Mouse (Mus musculus) G1E-ER4 (cell line): ENCODE measurements around the gene Scpep1. TPM values are rescaled to one million over a fixed set of nuclear protein-coding genes. Genes with fewer than 3 reads are reported as not detected.

Experiments
- GATA1 ChIP-seq: IDR thresholded peaks from one replicate; pipeline ENCODE4 v1.8.0; 2012; ENCODE audit warnings: low read length, inconsistent platforms
- polyA plus RNA-seq: library from polyadenylated mRNA; stranded (reverse); fragments of >175 nt; gene quantifications from 2 replicates; pipeline ENCODE4 v1.2.3, GENCODE M21; 2012

Gene Scpep1
- polyA plus RNA-seq, 1 experiment = 0.62 TPM

DNA sequence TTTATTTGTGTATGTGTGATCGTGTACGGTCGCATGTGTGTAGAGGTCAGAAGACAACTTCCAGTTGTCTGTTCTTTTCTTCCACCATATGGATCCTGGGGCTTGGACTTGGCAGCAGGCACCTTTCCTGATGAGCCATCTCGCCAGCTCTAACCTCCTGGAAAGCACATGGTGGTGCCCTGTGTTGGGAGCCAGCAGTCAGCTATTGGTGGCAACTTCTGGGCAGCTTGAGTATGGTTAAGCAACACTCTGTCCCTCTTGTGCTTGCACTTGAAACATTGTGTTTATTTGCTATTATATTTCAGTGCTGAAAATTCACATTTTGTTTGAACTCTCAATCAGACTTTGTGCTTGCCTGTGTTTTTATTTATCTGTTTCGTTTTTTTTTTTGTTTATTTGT, 33.7 kb upstream of the Scpep1 start:
- TF ChIP-seq GATA1 = no peak

DNA sequence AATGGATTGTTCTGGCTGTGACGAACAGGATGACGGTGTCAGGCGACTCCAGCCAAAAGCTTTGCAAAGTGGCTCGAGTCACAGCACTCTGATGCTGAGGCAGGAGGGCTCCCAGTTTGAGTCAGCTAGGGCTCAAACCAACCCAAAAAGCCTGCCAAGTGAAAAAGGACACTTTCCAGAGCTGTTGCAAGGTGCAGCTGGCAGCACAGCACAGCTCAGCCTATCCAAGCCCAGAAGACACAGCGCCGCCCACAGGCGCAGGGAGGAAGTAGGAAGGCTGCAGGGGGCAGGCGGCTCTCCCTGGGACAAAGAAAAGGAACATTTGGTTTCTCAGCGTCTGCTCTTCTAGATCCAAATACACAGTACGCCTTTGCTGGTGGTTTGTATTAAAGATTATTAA, 31.4 kb upstream of the Scpep1 start:
- no peak for TF ChIP-seq GATA1

DNA sequence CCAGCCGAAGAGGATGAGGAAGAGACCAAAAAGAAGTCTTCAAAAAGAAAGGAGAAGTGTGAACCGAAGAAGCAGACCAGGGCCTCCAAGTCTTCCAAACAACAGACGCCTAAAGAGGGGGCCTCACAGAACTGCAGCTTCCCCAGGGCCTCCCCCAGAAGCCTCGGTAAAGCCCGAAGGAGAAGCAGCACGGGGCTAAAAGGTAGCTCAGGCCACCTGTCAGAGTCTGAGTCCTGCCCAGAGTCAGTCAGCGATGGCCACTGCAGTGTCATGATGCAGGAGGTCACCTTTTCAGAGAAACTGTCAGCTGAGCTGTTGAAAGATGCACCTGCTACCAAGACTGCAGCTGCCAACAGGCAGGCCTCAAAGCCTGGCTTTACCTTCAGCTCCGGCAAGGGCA, 26.1 kb upstream of the Scpep1 start:
- TF ChIP-seq GATA1 = no peak

DNA sequence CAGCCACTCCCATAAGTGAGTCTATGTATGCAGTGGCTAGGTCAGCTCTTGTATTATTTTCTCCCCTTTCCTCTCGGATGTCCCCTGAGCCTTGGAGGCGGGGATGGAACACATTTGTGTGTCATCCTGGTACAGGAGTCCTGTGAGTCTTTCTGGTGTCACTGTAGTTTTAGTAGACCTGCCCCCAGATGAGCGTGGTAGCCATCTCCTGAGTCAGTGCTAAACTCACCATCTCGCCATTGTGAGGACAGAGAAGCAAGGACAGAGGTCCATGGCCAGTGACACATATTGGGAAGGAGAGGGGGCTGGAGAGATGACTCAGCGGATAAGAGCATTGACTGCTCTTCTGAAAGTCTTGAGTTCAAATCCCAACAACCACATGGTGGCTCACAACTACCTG, 21.9 kb upstream of the Scpep1 start:
- no peak for TF ChIP-seq GATA1

DNA sequence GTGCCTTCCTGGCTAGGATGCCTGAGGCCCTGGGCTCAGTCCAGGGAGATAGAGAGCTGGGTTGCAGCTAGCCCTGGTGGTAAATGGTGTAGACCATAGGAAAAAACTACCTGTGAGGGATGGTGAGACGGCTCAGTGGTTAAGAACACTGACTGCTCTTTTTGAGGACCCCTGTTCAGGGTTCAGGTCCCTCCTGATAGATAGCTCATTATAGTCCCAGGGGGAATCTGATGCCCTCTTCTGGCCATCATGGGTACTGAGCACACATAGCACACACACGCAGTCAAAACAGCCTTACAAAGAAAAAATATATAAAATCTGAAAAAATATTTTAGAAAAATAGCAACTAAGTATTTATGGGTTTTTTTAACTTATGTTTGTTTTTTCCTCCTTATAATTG, 21.1 kb upstream of the Scpep1 start:
- no peak for TF ChIP-seq GATA1

DNA sequence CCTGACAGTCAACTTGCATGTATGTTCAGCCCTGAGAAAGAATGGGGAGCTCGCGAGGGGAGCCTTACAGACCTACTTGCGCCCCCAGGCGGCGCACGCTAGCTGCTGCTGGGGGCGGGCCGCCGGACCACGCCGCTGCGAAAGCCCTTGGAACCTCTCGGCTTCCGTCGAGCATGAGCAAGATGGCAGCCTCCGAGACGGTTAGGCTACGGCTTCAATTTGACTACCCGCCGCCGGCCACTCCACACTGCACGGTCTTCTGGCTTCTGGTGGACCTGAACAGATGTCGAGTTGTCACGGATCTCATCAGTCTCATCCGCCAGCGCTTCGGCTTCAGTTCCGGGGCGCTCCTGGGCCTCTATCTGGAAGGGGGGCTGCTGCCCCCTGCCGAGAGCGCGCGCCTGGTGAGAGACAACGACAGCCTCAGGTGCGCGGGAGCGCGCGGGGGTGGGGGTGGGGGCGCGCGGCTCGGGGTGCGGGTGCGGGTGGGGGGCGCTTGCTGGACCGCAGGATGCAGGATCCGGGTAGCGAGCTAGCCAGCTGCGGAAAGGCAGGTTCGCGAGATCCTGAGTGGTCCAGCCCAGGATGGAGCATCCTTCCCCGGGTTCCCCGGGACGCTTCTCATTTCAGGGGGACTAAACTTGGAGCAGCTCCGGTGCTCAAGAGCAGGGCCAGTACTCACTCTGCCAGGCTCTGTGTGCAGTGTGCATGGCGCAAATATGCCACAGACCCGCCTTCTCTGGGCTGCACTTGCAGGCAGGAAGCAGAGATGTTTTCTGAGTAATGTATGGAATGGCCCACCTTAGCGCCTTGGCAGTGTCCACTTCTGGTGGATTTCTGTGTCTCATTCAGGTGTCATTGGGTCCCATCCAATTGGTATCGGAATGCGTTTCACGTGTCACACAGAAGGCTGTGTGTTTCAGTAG, 18.8 kb upstream of the Scpep1 start:
- TF ChIP-seq GATA1 = no peak

DNA sequence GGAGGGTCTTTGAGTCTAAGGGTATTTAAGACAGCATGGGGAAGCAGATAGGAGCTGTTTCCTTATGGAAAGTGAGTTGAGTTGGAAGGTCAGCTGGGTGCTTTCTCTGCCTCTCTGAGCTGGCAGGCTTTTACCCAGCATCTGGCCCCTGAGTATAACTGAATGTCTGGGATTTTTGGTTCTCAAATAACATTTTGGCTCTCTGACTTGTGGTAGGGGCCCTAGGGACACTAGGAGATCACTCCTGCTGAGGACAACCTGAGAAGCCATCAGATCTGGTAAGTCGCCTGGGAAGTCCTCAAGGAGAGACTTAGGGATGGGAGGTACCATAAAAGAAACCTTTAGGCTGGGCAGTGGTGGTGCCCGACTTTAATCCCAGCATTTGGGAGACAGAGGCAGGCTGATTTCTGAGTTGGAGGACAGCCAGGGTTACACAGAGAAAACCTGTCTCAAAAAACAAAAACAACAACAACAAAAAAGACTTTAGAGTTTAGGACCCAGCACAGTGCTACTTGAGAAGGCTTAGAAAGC, 15.0 kb upstream of the Scpep1 start, which contains the start of gene Coil:
Gene Coil (plus strand): TSS at position 51 of the 531 bp plus-strand sequence.
- no peak for TF ChIP-seq GATA1

DNA sequence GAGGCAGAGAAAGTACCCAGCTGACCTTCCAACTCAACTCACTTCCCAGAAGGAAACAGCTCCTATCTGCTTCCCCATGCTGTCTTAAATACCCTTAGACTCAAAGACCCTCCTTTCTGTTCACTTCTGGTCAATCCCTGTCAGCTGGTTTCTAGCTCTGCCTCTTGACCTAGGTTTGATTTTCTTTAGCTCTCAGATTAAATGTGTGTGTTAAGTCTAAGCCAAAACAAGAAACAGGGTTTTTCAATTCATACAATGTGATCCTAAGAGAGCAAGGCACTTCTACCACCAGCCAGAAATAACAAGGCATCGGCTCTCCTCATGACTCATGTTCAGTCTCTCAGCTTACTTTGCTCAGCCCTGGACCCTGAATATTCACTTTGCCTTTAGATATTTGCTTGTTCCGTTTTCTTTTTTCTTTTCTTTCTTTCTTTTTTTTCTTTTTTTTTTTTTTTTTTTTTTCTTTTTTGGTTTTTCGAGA, 11.7 kb upstream of the Scpep1 start, which contains the start of gene Elobl:
Gene Elobl (minus strand): TSS at position 51 of the 481 bp plus-strand sequence.
- no peak for TF ChIP-seq GATA1

DNA sequence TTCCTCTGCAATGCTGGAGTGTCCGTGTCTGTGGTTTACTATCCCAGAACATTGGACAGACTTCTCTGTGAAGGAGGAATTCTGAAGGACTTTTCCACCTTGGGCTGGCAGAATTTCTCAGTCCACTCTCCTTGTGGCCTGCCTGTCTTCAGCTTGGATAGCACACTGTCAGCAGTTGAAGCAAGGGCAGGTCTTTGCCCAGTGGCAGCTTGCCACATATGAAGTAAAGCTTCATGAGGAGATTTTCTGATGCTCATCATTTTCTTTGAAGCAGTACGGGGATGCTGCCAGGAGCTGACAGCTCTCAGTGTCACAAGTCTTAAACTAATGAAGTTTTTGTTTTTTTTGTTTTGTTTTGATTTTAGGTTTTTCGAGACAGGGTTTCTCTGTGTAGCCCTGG, 3.6 kb upstream of the Scpep1 start:
- TF ChIP-seq GATA1 = no peak

DNA sequence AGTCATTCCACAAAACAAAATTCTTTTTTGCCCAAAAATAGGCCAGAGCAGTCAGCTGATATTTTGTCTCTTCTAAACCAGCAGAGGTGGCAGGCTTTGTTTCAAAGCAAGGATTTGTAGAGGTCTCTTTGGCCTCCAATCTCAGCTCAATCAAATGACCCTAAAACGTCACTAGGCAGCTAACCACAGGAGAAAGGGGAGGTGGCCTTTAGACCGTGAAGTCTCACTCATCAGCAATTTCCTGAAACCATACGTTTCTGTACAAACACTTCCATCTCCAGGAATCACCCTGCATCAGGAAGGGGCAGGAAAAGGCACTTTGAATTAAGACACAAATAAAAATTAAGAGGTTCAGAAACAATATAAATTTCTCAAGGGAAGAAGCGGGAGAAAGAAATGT, 462 bp downstream of the Scpep1 start:
- no peak for TF ChIP-seq GATA1

DNA sequence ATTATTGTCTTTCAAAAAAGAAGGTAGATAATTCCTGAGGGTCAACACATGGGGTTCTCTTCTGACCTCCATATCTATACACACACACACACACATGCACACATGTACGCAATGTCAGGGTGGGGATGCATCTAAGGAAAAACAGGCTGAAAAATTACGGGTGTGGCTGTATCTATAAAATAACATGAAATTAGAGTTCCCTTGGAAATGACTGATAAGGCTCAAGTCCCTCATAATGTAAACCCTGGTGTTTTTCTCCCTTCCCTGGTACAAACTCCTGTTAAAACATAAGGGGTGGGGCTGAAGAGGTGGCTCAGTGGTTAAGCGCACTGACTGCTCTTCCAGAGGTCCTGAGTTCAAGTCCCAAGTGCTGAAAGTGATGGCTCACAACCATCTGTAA, 1.7 kb downstream of the Scpep1 start:
- TF ChIP-seq GATA1 = no peak

DNA sequence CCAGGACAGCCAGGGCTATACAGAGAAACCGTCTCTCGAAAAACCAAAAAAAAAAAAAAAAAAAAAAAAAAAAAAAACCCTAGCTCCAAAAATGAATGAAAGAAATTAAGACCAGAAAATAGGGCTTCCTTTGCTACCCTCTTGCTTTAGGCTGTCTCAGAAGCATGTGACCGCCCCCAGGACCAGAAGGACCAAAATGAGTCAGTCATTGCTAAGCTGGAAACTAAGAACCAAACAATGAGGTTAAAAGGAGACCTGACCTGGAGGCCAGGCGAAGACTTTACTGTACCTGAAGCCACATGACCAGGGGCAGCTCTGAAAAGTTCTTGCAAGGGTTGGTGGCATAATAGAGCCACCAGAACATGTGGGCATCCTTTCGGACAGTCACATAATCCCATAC, 3.1 kb downstream of the Scpep1 start:
- TF ChIP-seq GATA1 = no peak

DNA sequence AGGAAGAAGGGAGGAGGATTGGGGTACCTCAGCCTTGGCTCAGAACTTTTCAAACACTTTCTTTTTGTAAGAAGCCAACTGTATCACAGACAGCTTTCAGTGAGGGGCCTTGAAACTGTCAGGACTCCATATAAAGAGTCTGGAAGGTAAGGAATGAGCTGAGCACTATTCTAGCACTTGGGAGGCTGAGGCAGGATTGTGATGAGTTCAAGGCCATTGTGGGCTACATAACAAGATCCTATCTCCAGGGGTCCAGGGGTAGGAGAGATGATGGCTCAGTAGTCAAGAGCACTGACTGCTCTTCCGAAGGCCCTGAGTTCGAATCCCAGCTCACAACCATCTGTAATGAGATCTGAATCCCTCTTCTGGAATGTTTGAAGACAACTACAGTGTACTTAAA, 3.7 kb downstream of the Scpep1 start:
- no peak for TF ChIP-seq GATA1

DNA sequence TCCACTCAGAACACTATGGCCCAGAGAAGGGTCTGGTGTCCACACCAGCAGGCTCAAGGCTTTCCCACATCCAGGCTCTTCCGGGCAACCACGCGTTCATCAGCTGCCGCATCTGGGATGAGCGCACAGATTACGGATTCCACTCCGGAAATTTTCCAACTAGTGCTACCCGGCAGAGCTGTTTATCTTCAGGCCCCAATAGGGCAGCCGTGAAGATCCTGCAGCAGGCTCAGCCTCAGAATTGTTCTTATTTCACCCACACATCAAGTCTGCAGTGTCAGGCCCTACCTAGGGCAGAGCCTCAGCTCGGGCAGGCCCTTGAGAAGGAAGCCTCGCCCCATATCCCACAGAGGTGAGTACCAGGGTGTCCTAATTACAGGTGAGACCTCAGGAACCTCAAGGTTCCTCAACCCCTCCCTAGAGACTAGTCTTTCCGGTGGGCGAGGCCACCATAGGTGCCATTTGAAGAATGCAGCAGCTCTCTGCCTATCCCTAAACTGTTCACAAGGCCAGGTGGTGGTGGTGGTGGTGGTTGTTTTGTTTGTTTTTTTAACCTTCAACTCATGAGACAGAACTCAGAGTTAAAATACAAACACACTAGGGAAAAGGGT, 4.5 kb downstream of the Scpep1 start:
- TF ChIP-seq GATA1 = no peak

DNA sequence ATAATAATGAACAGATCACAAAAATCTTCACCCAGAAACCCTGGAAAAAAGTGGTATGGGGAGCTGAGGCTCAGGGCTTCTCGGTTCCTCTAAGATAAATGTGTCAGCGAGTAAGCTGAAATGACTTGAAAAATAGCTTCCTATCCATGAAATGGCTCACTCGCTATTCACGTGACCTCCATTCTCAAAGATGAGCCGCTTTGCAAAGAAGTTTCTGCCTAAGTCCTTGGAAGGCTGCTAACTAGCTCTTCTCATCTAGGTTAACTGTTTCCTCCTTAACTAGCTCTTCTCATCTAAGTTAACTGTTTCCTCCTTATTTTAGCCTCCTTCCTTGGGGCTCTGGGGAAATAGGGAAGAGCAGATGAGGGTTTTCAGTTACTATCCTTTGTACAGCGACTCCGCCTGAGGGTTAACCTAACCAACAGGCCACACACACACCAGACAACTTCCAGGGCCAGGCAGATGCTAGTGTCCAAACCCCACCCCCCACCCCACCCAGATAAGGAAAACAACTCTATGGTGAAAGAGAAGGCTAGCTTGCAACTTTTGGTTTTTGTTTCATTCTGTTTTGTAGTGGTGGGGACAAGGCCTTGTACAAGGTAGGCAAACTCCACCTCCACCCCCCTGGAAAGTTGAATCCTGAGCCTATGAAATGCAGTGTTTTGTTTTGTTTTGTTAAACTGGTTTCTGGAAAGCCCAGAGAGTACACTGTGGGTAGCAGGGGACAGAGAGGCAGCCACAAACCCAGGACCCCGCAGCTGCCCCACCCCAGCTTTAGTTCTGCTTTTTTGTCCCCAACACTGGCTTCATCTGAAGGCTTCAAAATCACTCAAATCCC, 5.2 kb downstream of the Scpep1 start:
- TF ChIP-seq GATA1 = no peak

DNA sequence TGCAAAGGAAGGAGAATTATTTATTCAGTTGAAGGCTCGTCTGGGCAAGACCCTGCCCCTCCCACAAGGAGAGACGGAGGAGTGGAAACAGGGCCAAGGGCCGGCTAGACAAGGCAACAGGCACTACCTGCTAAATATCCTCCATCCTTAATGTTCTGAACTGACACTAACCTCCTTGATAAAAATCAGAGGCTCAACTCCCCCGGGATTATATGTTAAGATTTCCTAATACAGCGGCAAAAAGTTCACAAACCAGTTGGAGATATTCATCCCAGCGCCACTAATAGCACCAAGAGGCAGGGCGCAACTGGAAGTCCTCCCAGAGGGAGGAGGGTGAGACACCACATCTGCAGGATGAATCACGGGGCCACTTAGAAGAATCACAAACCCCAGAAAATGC, 6.4 kb downstream of the Scpep1 start:
- no peak for TF ChIP-seq GATA1
